Mouse (Mus musculus): ENCODE results near the gene Pdzrn4. TPM values are rescaled to one million over a fixed set of nuclear protein-coding genes. Genes with fewer than 3 reads are reported as not detected.

The Pdzrn4 gene
- polyA plus RNA-seq (2012; rRNA removed; ENCODE audit: low replicate concordance) = 0.43 TPM in 1 of 2 replicates, not detected in the other

DNA sequence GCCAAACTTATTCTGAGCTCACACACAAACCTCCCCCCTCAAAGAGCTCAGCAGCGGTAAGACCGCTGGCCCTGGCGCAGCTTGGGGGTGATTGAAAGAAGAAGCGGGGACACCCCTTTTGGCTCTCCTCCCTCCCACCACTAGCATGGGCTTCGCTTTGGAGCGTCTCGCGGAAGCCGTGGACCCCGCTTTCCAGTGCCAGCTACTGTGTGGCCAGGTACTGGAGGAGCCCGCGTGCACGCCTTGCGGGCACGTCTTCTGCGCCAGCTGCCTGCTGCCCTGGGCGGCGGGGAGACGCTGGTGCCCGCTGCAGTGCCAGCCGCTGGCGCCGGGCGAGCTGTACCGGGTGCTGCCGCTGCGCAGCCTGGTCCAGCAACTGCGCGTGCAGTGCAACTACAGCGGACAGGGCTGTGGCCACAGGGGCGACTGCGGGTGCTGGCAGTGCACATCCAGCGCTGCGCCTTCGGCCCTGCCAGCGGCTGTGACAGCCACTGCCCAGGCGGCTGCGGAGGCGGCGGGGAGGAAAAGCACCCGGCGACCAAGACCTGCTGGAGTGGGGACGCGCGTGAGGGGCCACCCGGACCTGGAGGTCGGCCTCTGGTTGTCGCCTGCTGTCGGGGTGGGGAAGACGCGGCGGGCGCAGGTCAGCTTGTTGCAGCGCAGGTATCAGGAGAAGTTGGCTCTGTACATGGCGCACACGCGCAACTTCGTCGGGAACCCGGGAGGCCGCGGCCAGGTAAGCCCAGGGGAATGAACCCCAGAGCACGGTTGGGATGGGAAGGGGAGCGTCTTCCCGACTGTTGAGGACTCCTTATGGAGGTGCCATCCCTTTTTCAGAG is at the start of gene Pdzrn4:
TSS of gene Pdzrn4 (plus strand) at position 112 of the 839 bp plus-strand sequence.

Data from mammary gland, adult 2 months (tissue).